Mouse (Mus musculus): ENCODE measurements around the gene Kalrn.
A peak's percentile ranks its signal among the peaks of the same experiment; 100 is the strongest.

The Kalrn gene

GRCm38 (mm10) chr16:34347574-34347973, 225.8 kb downstream of the Kalrn start:
- DNase-seq (ENCODE audit: low spot score): no peak

- DNase-seq (ENCODE audit: low spot score): no peak
Observed at GRCm38 (mm10) chr16:34344895-34345876, 228.1 kb downstream of the Kalrn start.

- no peak for DNase-seq (ENCODE audit: low spot score)
Observed at GRCm38 (mm10) chr16:34343968-34344367, 229.4 kb downstream of the Kalrn start.

- DNase-seq (ENCODE audit: low spot score): no peak
Observed at GRCm38 (mm10) chr16:34343161-34343560, 230.2 kb downstream of the Kalrn start.

- DNase-seq (ENCODE audit: low spot score): no peak
Observed at GRCm38 (mm10) chr16:34342369-34343160, 230.8 kb downstream of the Kalrn start.

- DNase-seq (ENCODE audit: low spot score): no peak
Observed at GRCm38 (mm10) chr16:34334919-34335318, 238.4 kb downstream of the Kalrn start.

- DNase-seq (ENCODE audit: low spot score): no peak
Observed at GRCm38 (mm10) chr16:34331630-34332029, 241.7 kb downstream of the Kalrn start.

GRCm38 (mm10) chr16:34329876-34330275, 243.5 kb downstream of the Kalrn start:
- no peak for DNase-seq (ENCODE audit: low spot score)

- no peak for DNase-seq (ENCODE audit: low spot score)
Observed at GRCm38 (mm10) chr16:34329431-34329873, 243.9 kb downstream of the Kalrn start.

- DNase-seq (ENCODE audit: low spot score): no peak
Observed at GRCm38 (mm10) chr16:34327890-34328289, 245.4 kb downstream of the Kalrn start.

GRCm38 (mm10) chr16:34325869-34326268, 247.5 kb downstream of the Kalrn start:
- DNase-seq (ENCODE audit: low spot score): no peak

- no peak for DNase-seq (ENCODE audit: low spot score)
Observed at GRCm38 (mm10) chr16:34325161-34325560, 248.2 kb downstream of the Kalrn start.

GRCm38 (mm10) chr16:34324735-34325134, 248.6 kb downstream of the Kalrn start:
- no peak for DNase-seq (ENCODE audit: low spot score)

- no peak for DNase-seq (ENCODE audit: low spot score)
Observed at GRCm38 (mm10) chr16:34323496-34323895, 249.8 kb downstream of the Kalrn start.

- DNase-seq (ENCODE audit: low spot score): peak; percentile 31
Observed at GRCm38 (mm10) chr16:34322546-34322945, 250.8 kb downstream of the Kalrn start.

- no peak for DNase-seq (ENCODE audit: low spot score)
Observed at GRCm38 (mm10) chr16:34321066-34321790, 252.1 kb downstream of the Kalrn start.

- no peak for DNase-seq (ENCODE audit: low spot score)
Observed at GRCm38 (mm10) chr16:34320023-34320800, 253.1 kb downstream of the Kalrn start.

- no peak for DNase-seq (ENCODE audit: low spot score)
Observed at GRCm38 (mm10) chr16:34317110-34317509, 256.2 kb downstream of the Kalrn start.

GRCm38 (mm10) chr16:34316253-34316652, 257.1 kb downstream of the Kalrn start:
- DNase-seq (ENCODE audit: low spot score): no peak

GRCm38 (mm10) chr16:34314071-34314470, 259.3 kb downstream of the Kalrn start:
- no peak for DNase-seq (ENCODE audit: low spot score)

GRCm38 (mm10) chr16:34311577-34311976, 261.8 kb downstream of the Kalrn start:
- no peak for DNase-seq (ENCODE audit: low spot score)

Measured in ovary, postnatal 10 days (tissue).